Comparison of ENCODE assay signal across 8 mouse cellular contexts in the genomic region with DNA sequence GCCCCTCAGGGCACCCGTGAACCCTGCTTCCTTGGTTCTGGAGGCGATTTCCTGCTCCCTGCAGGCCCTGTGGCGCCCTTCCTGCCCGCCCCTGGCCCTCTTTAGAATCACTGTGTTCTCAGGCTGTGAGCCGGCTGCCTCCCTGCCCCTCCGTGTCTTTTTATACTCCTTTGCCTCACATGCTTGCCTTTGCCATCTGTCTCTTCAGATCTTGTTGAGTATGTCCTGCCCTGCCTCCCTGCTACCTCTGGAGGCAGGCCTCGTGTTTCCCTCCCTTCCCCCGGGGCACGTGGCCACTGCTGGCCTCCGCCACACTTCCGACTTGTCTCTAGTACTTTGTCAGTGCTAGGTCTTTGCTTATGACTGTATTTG. TPM values are rescaled to one million over a fixed set of nuclear protein-coding genes. Genes with fewer than 3 reads are reported as not detected.
DNase-seq lines count a peak whose midpoint lies in the region; ATAC-seq lines count a peak whose summit lies in the region.

No protein-coding gene starts in this region.

- 42% methylated on average over 11 of the region's 11 CpGs for WGBS in midbrain, embryonic 14.5 days

- H3K4me1 ChIP-seq in midbrain, embryonic 14.5 days (ENCODE audit: control insufficient read depth, insufficient read depth, low read length): peaks cover 61% of the 10 kb centered on the region

- H3K36me3 ChIP-seq in midbrain, embryonic 14.5 days (ENCODE audit: control insufficient read depth, insufficient read depth, low read length): peaks cover 19% of the 10 kb centered on the region

- H3K4me2 ChIP-seq in midbrain, embryonic 14.5 days (ENCODE audit: low read length): 0 out of 2 replicates have a peak overlapping the region, but pooled peaks have one; percentile 0

- H3K4me3 ChIP-seq in midbrain, embryonic 14.5 days (replicated peaks; ENCODE audit: low read depth, low read length): no peak overlapping the region

- H3K9me3 ChIP-seq in midbrain, embryonic 14.5 days (ENCODE audit: control insufficient read depth, low read length): no peaks in the 10 kb centered on the region

- no peak overlapping the region for H3K27ac ChIP-seq in midbrain, embryonic 14.5 days (replicated peaks; ENCODE audit: low read depth, low read length)

- no peaks in the 10 kb centered on the region for H3K27me3 ChIP-seq in midbrain, embryonic 14.5 days (ENCODE audit: control insufficient read depth, insufficient read depth, low read length)

- no peak for ATAC-seq in midbrain, embryonic 14.5 days (ENCODE audit: low FRiP score, low TSS enrichment)

- DNase-seq in heart, adult 11 months: peak; percentile 98
- no peak for DNase-seq in heart, postnatal 36 days
- peak; percentile 67 for DNase-seq in cerebellum, adult 8-10 months
- peak; percentile 71 for DNase-seq in gastrocnemius, postnatal 14 days
- DNase-seq in kidney, postnatal 10 days: peak; percentile 67
- DNase-seq in midbrain, embryonic 14.5 days: no peak
- DNase-seq in spleen, postnatal 10 days (ENCODE audit: low spot score in 2 of 2): no peak
- DNase-seq in urinary bladder, adult 2 months (ENCODE audit: low spot score): no peak

- intact Hi-C loops in heart, postnatal 36 days (cut with DNase I): loop anchor here (2.0 kb wide), 1 partner anchor 14 kb away; no protein-coding TSS in a partner anchor
- intact Hi-C loops in gastrocnemius, postnatal 14 days (cut with DNase I; ENCODE audit: low total_unique reads): no loop called here

- peak overlapping the region; percentile 21; the same call in 1 of the 2 replicates for H3K9ac ChIP-seq in midbrain, embryonic 14.5 days (replicated peaks; ENCODE audit: low read length)

RNA-seq across cellular contexts. Expression of gene Sec14l1, which starts 6.2 kb away (rescaled TPM):
- total RNA-seq in heart, postnatal 36 days (2021): 10 to 100 TPM; 67.9 to 75.2 TPM
- 10 to 100 TPM; 58.1 to 58.7 TPM for total RNA-seq in gastrocnemius, postnatal 14 days (2021)
- polyA plus RNA-seq in midbrain, embryonic 14.5 days (2014; fragmentation: Nextera tagmentation; extraction: Ambion mirVana): 48.7 and 58.1 TPM in 2 replicates
- polyA plus RNA-seq in urinary bladder, adult 2 months (2012; rRNA removed): 65.1 and 67.2 TPM in 2 replicates

Comparison
In these comparisons a context has a peak if more than half of its experiments do, and no peak if none do; other contexts are left out.
1. DNase-seq: peak in heart, adult 11 months (single experiment), cerebellum, adult 8-10 months (single experiment), gastrocnemius, postnatal 14 days (single experiment) and kidney, postnatal 10 days (single experiment); none in heart, postnatal 36 days (0 of 2), midbrain, embryonic 14.5 days (single experiment), spleen, postnatal 10 days (0 of 2) and urinary bladder, adult 2 months (single experiment).